Mouse (Mus musculus) heart, embryonic 11.5 days (tissue): ENCODE measurements around the gene Pard3. TPM values are rescaled to one million over a fixed set of nuclear protein-coding genes. Genes with fewer than 3 reads are reported as not detected.

Experiments
- ATAC-seq: fragments of 200-750 bp; cut with Nextera tagmentation; replicated peaks from 2 replicates; pipeline ENCODE4 v1.8.0; 2017; ENCODE audit warnings: moderate library complexity; ENCODE audit not compliant: insufficient number of reproducible peaks, low FRiP score, low TSS enrichment
- H3K27ac ChIP-seq: fragments of 300-500 bp; sonication (generic); 2 replicates; pipeline ENCODE4 v1.5.1; 2014; ENCODE audit warnings: mild to moderate bottlenecking, low read depth, low read length
- H3K27me3 ChIP-seq: fragments of 300-500 bp; sonication (generic); 2 replicates; pipeline ENCODE4 v1.6.1; 2014; ENCODE audit warnings: mild to moderate bottlenecking, low read length, mixed read lengths; ENCODE audit not compliant: control insufficient read depth, insufficient read depth
- H3K36me3 ChIP-seq: fragments of 300-500 bp; sonication (generic); 2 replicates; pipeline ENCODE4 v1.6.1; 2014; ENCODE audit warnings: mild to moderate bottlenecking, low read length, moderate library complexity, mixed read lengths; ENCODE audit not compliant: control insufficient read depth, insufficient read depth
- H3K4me1 ChIP-seq: fragments of 300-500 bp; sonication (generic); 2 replicates; pipeline ENCODE4 v1.6.1; 2014; ENCODE audit warnings: low read length; ENCODE audit not compliant: control insufficient read depth, insufficient read depth
- H3K4me2 ChIP-seq: fragments of 300-500 bp; sonication (generic); 2 replicates; pipeline ENCODE4 v1.6.1; 2014; ENCODE audit warnings: mild to moderate bottlenecking, moderate library complexity
- H3K4me3 ChIP-seq: fragments of 300-500 bp; sonication (generic); 2 replicates; pipeline ENCODE4 v1.5.1; 2014; ENCODE audit warnings: low read depth, low read length
- H3K9ac ChIP-seq: fragments of 300-500 bp; sonication (generic); 2 replicates; pipeline ENCODE4 v1.6.1; 2014; ENCODE audit warnings: mild to moderate bottlenecking, low read depth, low read length, moderate library complexity
- H3K9me3 ChIP-seq: fragments of 300-500 bp; sonication (generic); replicated peaks from 2 replicates; pipeline ENCODE4 v1.6.1; 2016; ENCODE audit warnings: low read length; ENCODE audit not compliant: control insufficient read depth
- WGBS: fragments of 180-500 bp; shearing (Covaris S2); extraction: QIAGEN DNeasy Blood & Tissue Kit; methylation state at CpG from one replicate; pipeline ENCODE4 v1.1.7; 2014; ENCODE audit not compliant: insufficient replicate concordance; 5-methylcytosine and 5-hydroxymethylcytosine counted together
- polyA plus RNA-seq: library from polyadenylated mRNA; unstranded; fragments of >200 nt; fragmentation: Nextera tagmentation; extraction: Ambion mirVana; gene quantifications from 2 replicates; pipeline ENCODE4 v1.2.1, GENCODE M21; 2014

Pard3 gene
- polyA plus RNA-seq, 1 experiment from 2014 or later = 24.0 TPM

DNA sequence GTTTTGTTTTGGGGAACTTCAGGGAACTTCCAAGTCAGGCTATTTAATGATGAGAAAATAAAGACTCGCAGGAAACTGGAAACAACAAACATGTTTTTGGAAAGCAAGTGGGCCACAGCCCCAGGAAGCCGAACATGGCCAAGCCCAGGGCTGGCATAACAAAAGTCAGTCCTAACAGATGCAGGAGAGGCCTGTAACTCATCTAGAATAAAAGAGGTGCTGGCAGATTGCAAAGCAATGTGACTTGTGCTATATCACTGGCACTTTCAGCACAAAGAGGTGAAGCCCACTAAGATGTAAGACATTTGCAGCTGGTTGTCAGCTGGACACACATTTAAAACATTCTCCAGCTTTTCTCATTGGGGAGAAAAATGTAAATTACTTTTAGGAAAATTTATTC is 553.0 kb downstream of the Pard3 start:
- no peak for ATAC-seq
- no peak overlapping the region for H3K27ac ChIP-seq
- no peaks in the 10 kb centered on the region for H3K9me3 ChIP-seq
- WGBS = 62% methylated on average over 2 of the region's 2 CpGs
- H3K9ac ChIP-seq = no peak overlapping the region
- H3K27me3 ChIP-seq = no peaks in the 10 kb centered on the region
- H3K4me3 ChIP-seq = no peak overlapping the region
- no peak overlapping the region for H3K4me2 ChIP-seq
- peaks cover 10% of the 10 kb centered on the region; the same call in 1 of the 2 replicates for H3K4me1 ChIP-seq
- no peaks in the 10 kb centered on the region for H3K36me3 ChIP-seq

GRCm38 (mm10) chr8:127622137-127622536 is 558.4 kb downstream of the Pard3 start:
- no peak overlapping the region for H3K27ac ChIP-seq
- no peak overlapping the region for H3K4me3 ChIP-seq
- H3K9me3 ChIP-seq = no peaks in the 10 kb centered on the region
- H3K4me2 ChIP-seq = no peak overlapping the region
- no peaks in the 10 kb centered on the region for H3K27me3 ChIP-seq
- no peak overlapping the region for H3K9ac ChIP-seq
- no peak for ATAC-seq
- peaks cover 6% of the 10 kb centered on the region; the same call in 1 of the 2 replicates for H3K4me1 ChIP-seq
- WGBS = 77% methylated on average over 3 of the region's 3 CpGs
- H3K36me3 ChIP-seq = no peaks in the 10 kb centered on the region

DNA sequence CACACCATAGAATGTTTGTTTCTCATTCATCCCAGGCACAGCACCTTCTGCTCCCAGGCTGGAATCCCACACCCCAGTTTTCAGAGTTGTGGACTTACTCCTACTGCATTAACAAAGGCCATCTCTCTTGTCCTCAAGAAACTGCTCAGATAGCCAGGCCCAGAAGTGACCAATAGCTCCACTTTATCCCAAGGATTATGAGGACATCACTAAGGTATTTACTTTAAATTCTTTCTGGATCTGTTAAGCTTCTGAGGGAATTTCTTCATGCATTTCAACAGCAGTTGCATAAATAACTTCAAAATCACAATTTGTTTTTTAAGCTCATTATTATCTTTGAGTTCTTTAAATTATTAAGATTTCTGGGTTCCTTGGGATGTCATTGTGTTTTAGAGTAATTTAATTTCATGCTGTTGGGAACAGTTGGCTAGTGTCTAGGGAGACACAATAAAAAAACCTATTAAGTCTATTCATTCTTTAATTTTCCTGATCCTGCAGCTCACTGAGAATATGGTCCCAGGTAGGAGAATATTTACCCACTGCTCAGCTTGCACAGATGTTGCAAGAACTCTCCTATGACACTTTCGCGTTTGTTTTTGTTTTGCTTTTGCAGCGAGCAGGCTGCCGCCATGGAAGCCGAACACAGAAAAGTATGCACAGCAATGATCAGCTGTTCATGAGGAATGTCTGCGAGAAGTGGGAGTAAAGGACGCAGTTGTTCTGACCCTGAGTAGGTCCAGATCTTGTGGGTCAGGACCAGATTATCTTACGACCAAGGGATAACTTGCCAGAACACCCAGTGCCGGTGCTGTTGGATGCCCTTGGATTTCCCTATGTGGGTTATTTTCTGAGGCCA is 574.8 kb downstream of the Pard3 start:
- H3K36me3 ChIP-seq = no peaks in the 10 kb centered on the region
- H3K9me3 ChIP-seq = no peaks in the 10 kb centered on the region
- H3K27me3 ChIP-seq = no peaks in the 10 kb centered on the region
- H3K4me1 ChIP-seq = no peaks in the 10 kb centered on the region
- no peak for ATAC-seq
- H3K4me3 ChIP-seq = no peak overlapping the region
- 81% methylated on average over 9 of the region's 9 CpGs for WGBS
- H3K4me2 ChIP-seq = no peak overlapping the region
- no peak overlapping the region for H3K9ac ChIP-seq
- H3K27ac ChIP-seq = no peak overlapping the region

GRCm38 (mm10) chr8:127639088-127639453 is 575.4 kb downstream of the Pard3 start:
- H3K27me3 ChIP-seq = no peaks in the 10 kb centered on the region
- no peaks in the 10 kb centered on the region for H3K9me3 ChIP-seq
- no peaks in the 10 kb centered on the region for H3K4me1 ChIP-seq
- H3K4me2 ChIP-seq = no peak overlapping the region
- H3K4me3 ChIP-seq = no peak overlapping the region
- WGBS = 86% methylated on average over 4 of the region's 4 CpGs
- H3K27ac ChIP-seq = no peak overlapping the region
- H3K36me3 ChIP-seq = no peaks in the 10 kb centered on the region
- H3K9ac ChIP-seq = no peak overlapping the region
- no peak for ATAC-seq

GRCm38 (mm10) chr8:127655559-127655958 is 591.9 kb downstream of the Pard3 start:
- no peaks in the 10 kb centered on the region for H3K9me3 ChIP-seq
- H3K4me1 ChIP-seq = no peaks in the 10 kb centered on the region
- WGBS = 82% methylated on average over 3 of the region's 3 CpGs
- no peak overlapping the region for H3K4me2 ChIP-seq
- H3K27me3 ChIP-seq = no peaks in the 10 kb centered on the region; the same call in 1 of the 2 replicates
- no peak for ATAC-seq
- no peak overlapping the region for H3K4me3 ChIP-seq
- no peak overlapping the region for H3K27ac ChIP-seq
- H3K9ac ChIP-seq = no peak overlapping the region
- no peaks in the 10 kb centered on the region for H3K36me3 ChIP-seq

Other genes starting within 250 kb of the Pard3 start
- gene Tomm20, start 118.0 kb upstream of the Pard3 start, polyA plus RNA-seq = 237 and 242 TPM in 2 replicates
- 15.6 and 16.0 TPM in 2 replicates for gene Rbm34, start 92.8 kb upstream of the Pard3 start, polyA plus RNA-seq